Mouse (Mus musculus): ENCODE results near the gene Fli1.

The Fli1 gene

DNA sequence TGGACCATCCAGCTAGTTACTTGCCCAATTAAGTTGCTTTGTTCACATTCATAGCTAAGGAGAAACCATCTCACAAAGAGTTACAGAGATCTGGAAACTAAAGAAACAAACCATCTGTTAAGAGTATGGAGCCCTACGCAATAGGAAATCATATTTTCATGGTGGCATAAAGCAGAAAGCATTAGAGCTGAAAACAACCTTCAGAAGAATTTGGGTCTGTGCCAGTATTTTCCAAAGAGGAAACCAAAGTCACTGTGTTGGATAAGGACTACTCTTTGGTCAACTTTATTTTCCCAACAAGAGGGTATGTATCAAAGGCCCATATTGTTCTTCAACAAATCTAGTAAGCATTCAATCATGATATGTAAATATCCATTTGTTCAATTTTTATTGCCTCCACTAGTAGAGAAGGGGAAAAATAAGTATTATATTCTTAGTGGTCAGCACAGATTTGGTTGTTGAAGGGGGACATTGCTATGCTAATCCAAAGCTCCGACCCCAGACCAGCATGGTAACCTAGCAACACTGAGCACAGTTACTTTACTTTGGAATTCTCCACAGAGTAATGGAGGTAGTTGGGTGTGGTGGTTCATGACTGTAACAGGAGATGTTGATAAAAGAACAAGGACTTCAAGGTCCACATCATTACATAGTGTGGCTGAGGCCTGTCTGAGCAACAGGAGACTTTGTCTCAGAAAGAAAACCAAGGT is 20.0 kb downstream of the Fli1 start:
- DNase-seq (ENCODE audit: low read depth, low spot score), result no peak

DNA sequence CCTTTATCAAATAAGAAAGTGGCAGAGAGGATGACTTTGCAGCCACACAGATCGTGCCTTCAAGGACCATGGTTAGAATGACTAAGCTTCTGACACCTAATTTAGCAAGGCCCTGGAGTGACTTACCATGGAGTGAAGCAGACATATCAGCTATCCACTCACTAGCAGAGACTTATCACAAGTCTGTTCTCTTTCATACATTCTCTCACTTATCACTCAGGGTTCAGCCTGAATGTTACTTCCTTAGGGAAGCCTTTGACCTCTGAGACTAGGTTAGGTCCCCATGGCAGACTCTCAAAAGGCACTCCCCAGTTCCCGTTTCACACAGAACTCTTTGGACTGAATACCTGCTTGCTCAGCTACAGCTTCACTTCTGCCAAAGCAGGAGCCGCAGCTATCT is 21.3 kb downstream of the Fli1 start:
- no peak for DNase-seq (ENCODE audit: low read depth, low spot score)

DNA sequence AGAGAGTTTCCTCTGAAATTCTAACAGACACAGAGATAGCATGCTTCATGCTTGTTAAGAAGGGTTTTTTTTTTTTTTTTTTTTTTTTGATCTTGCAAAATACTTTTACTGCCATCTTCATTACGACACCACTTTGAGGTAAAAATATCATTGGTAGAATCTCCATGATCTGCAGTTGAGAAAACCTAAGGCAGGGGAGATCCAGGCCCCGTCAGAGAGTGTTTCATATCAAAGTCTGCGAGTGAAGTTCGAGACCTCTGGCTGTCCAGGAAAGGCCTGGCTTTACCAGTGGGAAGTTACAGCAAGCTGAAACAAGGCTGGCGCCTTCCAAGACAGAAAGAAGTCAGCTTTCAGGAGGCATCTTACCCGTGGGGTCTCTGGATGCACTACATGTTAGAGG is 21.8 kb downstream of the Fli1 start:
- no peak for DNase-seq (ENCODE audit: low read depth, low spot score)

DNA sequence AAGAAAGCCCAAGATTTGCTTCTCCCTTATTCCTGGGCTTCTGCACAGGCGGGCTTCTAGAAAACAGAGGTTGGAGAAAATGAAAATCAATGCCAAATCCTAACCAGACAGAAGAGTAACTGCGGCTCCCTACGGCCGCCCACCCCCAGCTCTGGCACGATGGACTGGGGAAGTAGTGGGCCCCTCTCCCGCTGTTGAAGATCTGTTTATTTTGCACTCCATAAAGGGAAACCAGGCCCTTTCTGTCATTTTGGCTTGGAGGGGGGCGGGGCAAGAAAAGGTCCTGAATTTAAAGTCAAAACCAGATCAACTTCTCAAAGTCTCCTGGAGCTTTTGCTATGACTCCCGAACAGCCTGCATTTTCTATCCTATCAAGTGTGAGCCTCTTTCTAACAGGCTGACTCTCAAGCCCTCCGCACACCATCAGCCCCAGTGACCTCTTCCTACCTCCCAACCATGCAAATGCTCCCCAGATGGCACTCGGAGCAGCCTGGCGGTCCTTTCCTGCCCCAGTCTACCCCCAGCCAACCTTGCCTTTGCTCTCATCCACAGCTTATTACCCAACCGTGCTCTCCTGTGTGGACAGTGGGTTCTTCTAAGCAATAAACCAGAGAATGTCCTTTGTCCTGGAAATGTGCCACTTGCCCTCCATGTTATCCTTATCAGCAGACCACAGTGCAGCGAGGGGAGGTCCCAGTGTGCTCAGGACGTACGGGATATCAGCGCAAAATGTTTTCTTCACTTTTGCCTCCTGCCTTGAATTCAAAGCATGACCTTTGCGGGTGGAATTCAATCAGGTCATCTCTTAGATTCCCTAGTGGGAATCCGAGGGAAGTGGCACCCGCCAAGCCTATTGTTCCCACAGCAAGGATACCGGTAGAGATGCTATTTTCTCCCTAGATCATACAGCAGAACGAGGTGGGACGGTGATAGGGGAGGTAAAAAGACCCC is 23.3 kb downstream of the Fli1 start:
- no peak for DNase-seq (ENCODE audit: low read depth, low spot score)

DNA sequence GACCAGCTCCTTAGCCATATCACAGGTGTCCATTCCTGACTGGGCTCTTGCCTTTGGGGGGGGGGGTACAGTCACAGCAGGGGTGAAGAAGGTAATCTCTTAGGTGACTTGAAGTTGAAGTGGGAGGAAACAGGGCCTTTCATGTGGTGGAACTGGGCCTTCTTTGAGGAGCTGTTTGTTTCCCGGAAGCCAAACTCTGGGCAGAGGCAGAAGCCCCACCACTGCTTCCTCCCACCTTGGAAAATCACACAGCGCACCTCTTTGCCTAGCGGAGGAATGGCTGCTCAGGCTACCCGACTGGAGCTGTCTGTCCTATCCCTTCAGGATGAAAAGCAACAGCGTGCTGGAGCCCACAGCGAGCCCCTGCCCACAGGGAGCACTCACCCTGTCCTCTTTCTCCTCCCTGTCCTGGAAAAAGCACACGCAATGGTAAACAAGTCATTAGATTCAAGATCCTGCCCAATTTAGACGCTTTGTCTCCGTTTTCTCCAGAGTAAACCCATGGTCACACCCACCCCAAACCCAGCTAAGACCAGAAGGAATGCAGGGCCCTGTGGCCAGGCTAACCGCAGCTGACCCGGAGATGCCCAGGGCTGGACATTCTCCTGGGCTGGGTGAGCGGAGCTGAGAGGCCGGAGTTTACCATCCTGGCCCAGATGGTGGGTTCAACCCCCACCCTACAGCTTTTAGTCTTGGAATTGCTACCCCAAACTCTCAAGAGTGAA is 24.1 kb downstream of the Fli1 start:
- DNase-seq (ENCODE audit: low read depth, low spot score), result no peak

DNA sequence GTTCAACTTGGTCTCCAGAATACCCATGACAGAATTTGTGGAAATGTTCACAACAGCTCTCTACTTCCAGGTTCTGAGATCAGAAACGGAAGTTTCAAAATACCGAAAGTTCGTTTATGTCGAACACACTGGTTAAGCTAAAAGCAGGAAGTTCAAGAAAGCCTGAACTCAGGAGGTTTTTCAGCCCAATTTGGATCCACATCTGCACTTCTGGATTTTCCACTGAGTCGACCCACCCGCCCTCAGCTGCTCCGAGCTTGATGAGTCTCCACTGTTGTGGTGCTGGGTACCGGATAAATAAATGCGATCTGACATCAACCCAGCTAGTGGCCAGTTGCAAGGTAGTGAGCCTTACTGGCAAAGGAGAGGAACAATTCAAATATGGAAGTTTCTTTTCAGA is 26.0 kb downstream of the Fli1 start:
- peak; percentile 49 for DNase-seq (ENCODE audit: low read depth, low spot score)

DNA sequence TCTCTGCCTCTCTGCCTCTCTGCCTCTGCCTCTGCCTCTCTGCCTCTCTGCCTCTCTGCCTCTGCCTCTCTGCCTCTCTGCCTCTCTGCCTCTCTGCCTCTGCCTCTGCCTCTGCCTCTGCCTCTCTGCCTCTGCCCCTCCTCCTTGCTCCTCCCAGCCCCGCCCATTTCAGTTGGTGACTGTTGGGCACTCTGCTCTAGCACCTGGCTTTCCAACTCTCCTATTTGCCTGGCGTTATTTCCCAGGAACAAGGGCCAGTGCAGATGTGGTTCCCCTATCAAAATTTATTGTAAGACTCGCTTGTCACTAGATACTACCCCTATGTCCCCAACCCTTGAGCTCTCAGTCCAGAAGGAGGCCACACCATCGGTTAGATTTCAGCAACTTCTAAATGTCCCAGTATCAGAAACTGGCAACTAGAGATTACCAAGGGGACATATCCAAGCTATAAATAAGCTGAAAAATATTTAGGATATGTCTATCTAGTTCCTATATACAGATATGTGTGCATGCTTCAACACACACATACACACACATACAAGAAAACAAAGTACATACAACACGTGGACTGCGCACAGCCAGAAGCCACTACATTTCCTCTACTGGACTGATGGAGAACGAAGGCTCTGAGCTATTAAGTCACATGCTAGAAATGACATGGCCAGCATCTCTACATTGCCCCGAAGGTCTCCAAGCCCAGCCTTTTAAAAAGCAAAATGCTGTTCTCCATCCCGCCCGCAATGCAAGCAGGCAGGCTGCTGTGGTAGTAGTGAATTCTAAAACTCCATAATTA is 26.6 kb downstream of the Fli1 start:
- no peak for DNase-seq (ENCODE audit: low read depth, low spot score)

DNA sequence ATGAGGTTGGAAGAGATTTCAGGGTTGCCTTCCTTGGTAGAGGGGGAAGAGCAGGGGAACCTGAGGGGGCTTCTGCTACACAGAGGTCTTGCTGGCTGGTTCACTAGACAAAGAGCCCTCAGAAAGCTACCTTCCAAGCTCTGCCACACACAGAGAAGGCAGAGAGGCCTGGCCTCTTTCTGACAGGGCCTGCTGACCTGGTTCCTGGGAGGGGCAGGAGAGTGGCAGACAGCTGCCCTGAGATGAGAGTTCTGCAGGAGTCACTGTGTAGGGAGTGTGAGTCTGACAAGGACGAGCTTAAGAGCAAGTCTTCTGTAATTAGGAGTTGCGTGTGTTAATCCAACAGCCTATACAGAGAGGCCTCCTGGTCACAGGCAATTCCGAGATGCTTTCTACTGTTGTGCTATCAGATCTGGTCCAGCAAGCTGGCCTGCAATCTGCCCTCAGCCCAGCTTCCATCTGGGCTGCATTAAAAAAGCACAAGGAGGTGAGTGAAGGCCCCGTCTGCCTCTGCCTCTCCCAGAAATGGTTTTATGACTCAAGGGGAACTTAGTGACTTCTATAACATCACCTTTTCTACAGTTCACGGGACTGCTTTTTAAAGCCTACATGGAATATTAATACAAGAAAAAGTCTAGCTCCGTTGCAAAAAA is 28.1 kb downstream of the Fli1 start:
- DNase-seq (ENCODE audit: low read depth, low spot score), result no peak

DNA sequence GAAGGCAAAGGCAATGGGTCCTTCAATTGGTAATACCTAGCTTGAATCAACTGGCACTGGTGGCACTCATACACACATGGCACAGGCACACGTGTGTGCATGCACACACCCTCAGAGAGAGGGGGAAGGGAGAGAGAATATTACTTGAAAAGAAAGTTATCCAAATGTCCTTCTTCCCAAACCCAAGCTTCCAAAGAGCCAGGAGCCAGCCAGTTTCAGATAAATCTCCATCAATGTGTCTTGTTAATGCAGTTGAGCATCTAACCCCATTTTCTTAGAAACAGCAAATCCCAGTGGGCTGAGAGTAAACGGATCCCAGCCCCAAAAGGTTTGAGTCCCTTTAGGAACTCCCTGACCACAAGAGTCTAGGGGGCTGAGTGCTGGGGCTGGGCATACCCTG is 29.2 kb downstream of the Fli1 start:
- no peak for DNase-seq (ENCODE audit: low read depth, low spot score)

DNA sequence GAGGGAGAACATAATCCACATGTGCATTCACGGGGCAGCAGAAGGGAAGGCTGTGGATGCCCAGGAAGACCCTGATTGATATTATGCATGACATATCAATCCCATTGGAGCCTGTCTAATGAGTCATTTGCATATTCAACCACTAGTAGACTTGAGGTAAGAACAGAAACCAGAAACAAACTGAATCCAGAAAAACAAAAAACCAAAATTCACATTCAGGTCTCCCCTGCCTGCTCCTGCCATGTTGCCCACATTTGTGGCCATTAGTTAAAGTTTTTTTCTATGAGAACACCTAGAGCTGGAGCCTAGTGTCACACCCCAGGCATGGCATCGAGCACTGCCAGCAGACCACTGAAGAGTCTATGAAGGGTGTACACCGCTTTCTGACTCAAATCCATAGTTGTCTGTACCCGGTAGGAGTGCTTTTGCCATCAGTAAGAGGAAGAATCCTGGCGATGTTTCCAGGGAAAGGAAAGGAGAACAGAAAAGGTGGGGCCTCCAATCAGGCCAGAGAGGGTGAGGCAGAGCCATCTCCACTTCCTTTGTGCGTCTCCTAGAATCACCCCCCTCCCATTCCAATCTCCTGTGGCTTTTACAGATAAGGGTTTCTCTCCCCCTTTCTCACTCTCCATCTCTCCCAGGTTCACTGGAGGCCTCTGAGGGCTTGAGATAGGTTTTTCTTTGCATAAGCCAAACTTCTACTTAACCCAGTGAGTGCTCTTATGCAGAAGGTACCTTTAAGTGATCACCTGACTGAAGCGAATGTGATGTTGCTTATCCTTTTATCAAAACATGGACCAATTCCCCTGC is 32.0 kb downstream of the Fli1 start:
- DNase-seq (ENCODE audit: low read depth, low spot score), result no peak

DNA sequence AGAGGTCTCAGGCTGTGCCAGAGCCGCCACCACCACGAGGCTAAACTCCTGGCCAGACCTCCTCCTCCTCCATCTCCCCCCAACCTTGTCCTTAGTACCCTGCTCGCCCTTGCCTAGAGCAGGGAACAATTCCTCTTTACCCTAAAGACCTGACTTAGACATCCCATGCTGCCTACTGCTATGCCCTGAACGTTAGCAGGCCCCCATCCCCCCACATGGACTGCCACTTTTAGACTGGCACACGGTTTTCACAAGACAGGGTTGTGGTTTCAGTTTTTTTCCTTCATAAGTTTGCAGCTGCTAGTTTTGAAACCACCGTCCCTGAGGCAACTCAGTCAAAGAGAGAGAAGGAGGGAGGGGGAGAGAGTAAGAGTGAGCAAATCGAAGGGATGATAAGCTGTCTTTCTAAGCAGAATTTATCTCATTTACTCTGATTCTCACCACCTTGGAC is 32.9 kb downstream of the Fli1 start:
- DNase-seq (ENCODE audit: low read depth, low spot score), result no peak

DNA sequence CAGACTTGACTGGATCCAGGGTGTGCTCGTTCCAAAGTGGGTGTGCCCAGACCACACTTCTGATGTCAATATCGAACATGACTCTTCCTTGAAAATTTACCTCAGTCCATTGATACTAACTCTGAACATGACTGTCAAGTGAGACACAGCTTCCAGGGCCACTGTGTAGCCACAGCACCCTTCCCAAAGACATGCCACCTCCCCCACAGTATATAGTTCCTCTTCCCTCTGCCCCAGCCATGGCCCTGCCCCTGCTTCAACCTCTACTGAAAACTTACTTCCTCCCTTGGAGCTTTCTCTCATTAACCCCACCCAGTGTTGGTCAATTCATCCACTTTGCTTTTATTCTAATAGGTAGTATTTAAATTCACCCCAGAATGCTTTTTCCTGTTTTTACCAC is 34.0 kb downstream of the Fli1 start:
- DNase-seq (ENCODE audit: low read depth, low spot score), result no peak

DNA sequence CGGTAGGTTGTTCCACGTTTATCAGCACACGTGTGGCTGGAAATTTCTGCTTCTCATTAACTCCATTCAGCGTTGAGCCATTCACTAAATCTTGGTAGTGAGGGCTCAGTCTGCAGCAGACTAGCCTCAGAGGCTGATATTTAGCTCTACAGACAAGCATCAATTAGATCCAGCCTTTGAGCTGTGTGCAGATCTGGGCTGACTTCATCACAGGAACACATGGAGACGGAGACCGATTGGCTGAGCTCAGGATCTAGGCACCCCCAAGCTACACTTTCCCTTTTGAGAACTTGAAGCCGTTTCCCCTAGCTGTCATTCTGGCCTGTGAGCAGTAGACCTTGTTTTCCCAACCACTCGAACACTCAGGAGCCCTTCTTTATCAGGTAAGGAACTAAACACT is 34.5 kb downstream of the Fli1 start:
- no peak for DNase-seq (ENCODE audit: low read depth, low spot score)

DNA sequence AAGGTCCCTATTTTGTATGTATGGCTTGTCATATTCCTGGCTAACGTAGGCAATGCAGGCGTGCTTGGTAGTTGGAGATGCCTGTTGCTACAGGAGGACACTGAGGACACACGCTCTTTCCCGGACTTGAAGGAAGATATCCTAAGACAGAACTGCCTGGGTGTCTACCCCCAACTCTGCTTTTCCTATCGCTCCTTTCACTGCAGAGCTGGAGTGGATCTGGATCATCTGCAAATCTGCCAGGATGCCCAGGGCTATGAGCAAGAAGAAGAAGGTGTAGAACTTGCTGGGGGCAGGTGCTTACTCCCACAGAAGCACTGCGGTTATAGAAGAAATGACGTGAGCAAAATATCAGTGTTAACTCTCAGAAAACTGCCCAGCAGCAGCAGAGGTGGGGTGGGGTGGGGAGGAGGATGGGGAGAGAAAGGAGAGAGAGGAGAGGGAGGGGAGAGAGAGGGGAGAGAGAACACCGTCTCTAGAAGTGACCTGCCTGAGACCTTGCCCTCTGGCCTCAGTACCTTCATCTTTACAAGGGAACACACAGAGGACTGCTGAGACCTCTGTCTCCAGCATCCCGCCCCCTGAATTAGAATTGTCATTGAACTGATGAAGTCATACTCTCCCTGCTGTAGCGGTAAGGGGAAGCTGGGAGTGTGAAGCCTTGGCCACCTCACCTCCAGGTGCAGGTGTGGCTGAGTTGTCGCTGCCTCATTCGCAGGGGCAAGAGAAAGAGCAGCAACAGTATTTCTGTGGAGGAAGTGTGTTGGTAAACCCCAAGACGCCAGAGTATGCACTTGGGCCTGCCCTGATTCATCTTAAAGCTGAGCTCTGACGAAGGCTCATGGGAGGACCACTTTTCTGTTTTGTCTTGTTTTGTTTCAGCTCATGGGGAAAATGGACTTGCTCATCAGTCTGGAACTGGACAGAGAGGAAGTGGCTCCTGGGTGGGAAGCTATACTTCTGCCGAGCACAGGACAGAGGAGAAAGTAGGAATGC is 35.5 kb downstream of the Fli1 start:
- no peak for DNase-seq (ENCODE audit: low read depth, low spot score)

DNA sequence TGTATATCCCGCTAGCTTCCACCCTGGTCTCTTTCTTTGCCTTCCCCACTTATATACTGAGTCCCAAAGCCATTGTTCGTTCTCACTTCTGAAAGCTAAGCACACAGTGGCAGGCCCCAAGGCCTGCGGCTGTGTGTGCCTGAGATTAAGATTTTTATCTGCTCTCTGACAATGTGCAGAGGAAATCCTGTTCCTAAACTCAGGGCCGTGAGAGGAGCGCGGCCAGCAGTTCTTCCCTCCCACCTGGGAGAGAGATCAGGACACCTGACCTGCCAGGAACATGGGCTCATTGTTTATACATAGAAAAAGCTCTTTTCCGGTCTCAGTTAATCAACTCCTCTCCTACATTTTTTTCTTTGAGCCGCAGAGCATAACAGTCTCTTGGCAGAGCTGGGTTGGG is 36.5 kb downstream of the Fli1 start:
- DNase-seq (ENCODE audit: low read depth, low spot score), result no peak

DNA sequence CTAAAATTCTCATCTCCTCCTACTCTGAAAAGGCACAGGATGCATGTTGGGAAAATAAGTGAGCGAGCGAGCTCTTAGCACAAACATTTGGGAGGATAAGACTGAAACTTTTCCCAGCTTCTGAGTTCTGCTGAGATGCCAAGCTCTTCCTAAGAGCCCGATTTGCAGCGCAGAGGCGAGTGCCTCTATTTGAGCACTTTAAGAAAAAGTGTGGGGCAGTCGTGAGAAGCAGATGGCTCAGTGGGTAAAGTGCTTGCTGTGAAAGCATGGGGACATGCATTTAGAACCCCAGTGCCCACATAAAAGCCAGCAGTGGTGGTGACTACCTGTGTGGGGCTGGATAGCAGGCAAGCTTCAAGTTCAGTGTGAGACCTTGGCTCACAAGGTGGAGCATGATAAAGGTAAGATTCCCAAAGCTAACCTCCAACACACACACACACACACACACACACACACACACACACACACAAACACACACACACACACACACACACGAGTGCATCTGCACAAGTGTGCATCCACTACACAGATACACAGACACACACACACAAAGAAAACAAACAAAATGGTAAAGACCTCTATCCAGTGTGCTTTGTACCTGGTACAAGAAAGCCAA is 37.1 kb downstream of the Fli1 start:
- peak; percentile 58 for DNase-seq (ENCODE audit: low read depth, low spot score)

DNA sequence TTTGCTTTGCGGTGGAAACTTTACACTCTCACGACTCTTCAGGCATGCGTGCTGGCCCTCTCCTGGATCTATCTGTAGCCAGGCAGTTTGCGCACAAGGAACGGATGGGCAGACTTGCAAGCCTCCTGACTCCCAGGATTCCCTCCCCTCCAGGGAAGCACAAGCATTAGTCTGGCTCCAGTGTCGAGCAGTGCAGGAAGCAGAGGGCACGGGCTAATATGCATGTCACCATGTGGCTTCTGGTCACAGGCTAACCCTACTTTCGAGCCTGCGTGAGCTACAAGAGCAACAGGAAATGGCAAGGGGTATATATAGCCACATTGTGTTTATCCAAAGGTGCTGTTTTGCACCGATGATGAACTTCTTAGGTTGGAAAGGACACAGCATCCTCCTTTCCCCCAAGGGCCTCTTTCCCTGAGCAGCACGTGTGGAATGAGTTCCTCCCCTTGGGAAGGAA is 38.6 kb downstream of the Fli1 start:
- DNase-seq (ENCODE audit: low read depth, low spot score), result no peak

DNA sequence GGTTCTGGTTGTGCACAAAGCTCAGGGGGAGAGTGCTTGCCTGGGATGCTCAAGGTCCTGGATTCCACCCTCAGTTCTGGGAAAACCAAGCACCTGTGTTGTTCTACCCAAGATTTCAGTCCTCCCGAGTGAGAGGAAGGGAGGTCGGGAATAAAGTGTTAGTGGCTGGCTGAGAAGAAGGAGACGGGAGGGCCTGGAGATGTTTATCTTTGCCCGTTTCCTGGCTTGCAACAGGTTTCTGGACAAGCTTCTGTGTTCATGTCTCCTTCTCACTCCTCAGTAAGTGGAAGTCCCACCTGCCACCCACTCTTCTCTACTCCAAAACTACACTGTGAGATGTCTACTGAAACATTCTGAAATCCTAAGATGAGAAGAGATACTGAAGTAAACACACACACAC is 39.2 kb downstream of the Fli1 start:
- no peak for DNase-seq (ENCODE audit: low read depth, low spot score)
